Mouse (Mus musculus) right cerebral cortex, postnatal 4 days (tissue): ENCODE results near the gene Ccnyl1.

Source experiments
- DNase-seq: peaks from one replicate; pipeline ENCODE4 v3.0.0-alpha.2; 2022

Ccnyl1 gene

GRCm38 (mm10) chr1:64705230-64705629 lies 15.0 kb downstream of the Ccnyl1 start:
- peak; percentile 56 for DNase-seq

GRCm38 (mm10) chr1:64706610-64707009 lies 16.4 kb downstream of the Ccnyl1 start:
- no peak for DNase-seq

- DNase-seq, result no peak
Observed at GRCm38 (mm10) chr1:64709891-64710290, 19.6 kb downstream of the Ccnyl1 start.

- no peak for DNase-seq
Observed at GRCm38 (mm10) chr1:64712006-64712760, 21.9 kb downstream of the Ccnyl1 start.

GRCm38 (mm10) chr1:64715458-64715857 lies 25.2 kb downstream of the Ccnyl1 start:
- no peak for DNase-seq

GRCm38 (mm10) chr1:64716589-64717304 lies 26.5 kb downstream of the Ccnyl1 start:
- no peak for DNase-seq

- peak; percentile 53 for DNase-seq
Observed at GRCm38 (mm10) chr1:64717504-64717903, 27.2 kb downstream of the Ccnyl1 start.

- DNase-seq, result no peak
Observed at GRCm38 (mm10) chr1:64721034-64721587, 30.9 kb downstream of the Ccnyl1 start.

- DNase-seq, result no peak
Observed at GRCm38 (mm10) chr1:64730046-64730445, 39.8 kb downstream of the Ccnyl1 start.

GRCm38 (mm10) chr1:64731341-64732020 lies 41.2 kb downstream of the Ccnyl1 start:
- DNase-seq, result no peak

GRCm38 (mm10) chr1:64732161-64732560 lies 41.9 kb downstream of the Ccnyl1 start:
- DNase-seq, result no peak

- DNase-seq, result no peak
Observed at GRCm38 (mm10) chr1:64732637-64733200, 42.5 kb downstream of the Ccnyl1 start.

- DNase-seq, result no peak
Observed at GRCm38 (mm10) chr1:64733453-64734245, 43.4 kb downstream of the Ccnyl1 start.

- DNase-seq, result peak; percentile 29
Observed at GRCm38 (mm10) chr1:64734771-64735750, 44.8 kb downstream of the Ccnyl1 start.

GRCm38 (mm10) chr1:64735781-64736680 lies 45.8 kb downstream of the Ccnyl1 start:
- peak; percentile 58 for DNase-seq

- peak; percentile 9 for DNase-seq
Observed at GRCm38 (mm10) chr1:64736681-64737501, 46.6 kb downstream of the Ccnyl1 start.

- DNase-seq, result peak; percentile 69
Observed at GRCm38 (mm10) chr1:64737502-64738179, 47.4 kb downstream of the Ccnyl1 start, which contains the start of gene Fzd5. Gene Fzd5, minus strand, starts transcription at chr1:64737751.

- no peak for DNase-seq
Observed at GRCm38 (mm10) chr1:64738180-64738555, 47.9 kb downstream of the Ccnyl1 start.
